Mouse (Mus musculus): ENCODE data around the gene Wdr26. TPM values are rescaled to one million over a fixed set of nuclear protein-coding genes. Genes with fewer than 3 reads are reported as not detected.

Wdr26 gene
- polyA plus RNA-seq, 1 experiment from 2014 or later = 34.3 TPM

- 16% methylated on average over 36 of the region's 36 CpGs for WGBS
- Histone ChIP-seq H3K27me3 (ENCODE audit: control insufficient read depth, insufficient read depth, low read length) (no peaks in the 10 kb centered on the region), H3K36me3 (ENCODE audit: control insufficient read depth, insufficient read depth, low read length) (no peaks in the 10 kb centered on the region), H3K4me1 (ENCODE audit: control insufficient read depth, insufficient read depth, low read length) (peaks cover 26% of the 10 kb centered on the region), H3K4me2 (ENCODE audit: low read depth, severe bottlenecking) (peak overlapping the region; percentile 76), H3K27ac (replicated peaks; ENCODE audit: low read depth, low read length) (peak overlapping the region; percentile 30; the same call in 1 of the 2 replicates), H3K9me3 (ENCODE audit: control insufficient read depth, low read length) (no peaks in the 10 kb centered on the region), H3K4me3 (ENCODE audit: low read depth, low read length) (peak overlapping the region; percentile 29), H3K9ac (ENCODE audit: low read length) (peak overlapping the region; percentile 61)
- ATAC-seq (ENCODE audit: insufficient number of reproducible peaks, low FRiP score, low TSS enrichment, low read depth) = peak; percentile 70
- DNase-seq (ENCODE audit: low spot score) = peak; percentile 71
These were observed 45.1 kb upstream of the Wdr26 start for GRCm38 (mm10) chr1:181256689-181257584.

DNA sequence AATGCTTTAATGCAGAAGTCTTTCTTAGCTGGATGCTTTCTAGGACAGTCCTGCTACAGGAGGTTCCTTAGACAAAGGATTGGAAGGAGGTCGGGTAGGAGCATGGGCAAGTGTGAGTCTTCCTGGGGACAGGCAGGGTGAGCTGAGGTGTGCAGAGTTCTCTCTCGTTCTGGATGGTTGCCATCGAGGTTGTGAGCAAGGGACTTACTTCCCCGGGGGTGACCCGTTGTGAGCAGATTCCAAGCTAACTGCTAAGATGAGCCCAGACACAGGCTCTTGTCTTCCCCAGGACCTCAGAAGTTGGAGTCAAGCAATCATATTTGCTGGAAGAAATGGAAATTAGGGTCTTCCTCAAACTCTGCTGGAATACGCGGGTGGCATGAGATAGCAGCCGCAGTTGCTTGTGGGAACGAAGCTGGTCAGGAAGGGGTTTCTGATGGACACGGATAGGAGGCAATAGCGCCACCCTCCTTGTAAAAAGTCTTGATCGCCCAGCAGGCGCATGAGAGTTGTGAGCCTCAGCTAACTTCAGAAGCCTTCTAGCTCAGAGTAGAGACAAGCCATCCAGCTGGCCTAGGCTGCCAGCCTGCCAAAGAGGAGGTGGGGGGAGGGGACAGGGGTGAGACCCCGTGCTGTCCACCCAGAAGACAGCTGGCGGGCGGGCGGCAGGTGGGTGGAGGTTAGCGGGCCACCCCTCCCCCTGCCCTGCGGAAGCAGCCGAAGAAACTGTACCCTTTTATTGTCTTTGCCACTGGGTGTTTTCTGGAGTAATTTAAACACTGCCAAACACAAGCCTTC is 44.3 kb upstream of the Wdr26 start:
- ATAC-seq (ENCODE audit: insufficient number of reproducible peaks, low FRiP score, low TSS enrichment, low read depth) (no peak), DNase-seq (ENCODE audit: low spot score) (peak; percentile 71)
- H3K9ac ChIP-seq (ENCODE audit: low read length) = peak overlapping the region; percentile 61
- peak overlapping the region; percentile 30; the same call in 1 of the 2 replicates for H3K27ac ChIP-seq (replicated peaks; ENCODE audit: low read depth, low read length)
- no peaks in the 10 kb centered on the region for H3K27me3 ChIP-seq (ENCODE audit: control insufficient read depth, insufficient read depth, low read length)
- 4% methylated on average over 20 of the region's 20 CpGs for WGBS
- no peaks in the 10 kb centered on the region for H3K36me3 ChIP-seq (ENCODE audit: control insufficient read depth, insufficient read depth, low read length)
- H3K4me2 ChIP-seq (ENCODE audit: low read depth, severe bottlenecking) = peak overlapping the region; percentile 76
- peaks cover 22% of the 10 kb centered on the region for H3K4me1 ChIP-seq (ENCODE audit: control insufficient read depth, insufficient read depth, low read length)
- H3K4me3 ChIP-seq (ENCODE audit: low read depth, low read length) = peak overlapping the region; percentile 29
- no peaks in the 10 kb centered on the region for H3K9me3 ChIP-seq (ENCODE audit: control insufficient read depth, low read length)

GRCm38 (mm10) chr1:181255450-181255849 is 43.6 kb upstream of the Wdr26 start:
- H3K4me2 ChIP-seq (ENCODE audit: low read depth, severe bottlenecking) = peak overlapping the region; percentile 76; the same call in 1 of the 2 replicates
- no peaks in the 10 kb centered on the region for H3K9me3 ChIP-seq (ENCODE audit: control insufficient read depth, low read length)
- no peak overlapping the region for H3K27ac ChIP-seq (replicated peaks; ENCODE audit: low read depth, low read length)
- ATAC-seq (ENCODE audit: insufficient number of reproducible peaks, low FRiP score, low TSS enrichment, low read depth) = no peak
- H3K4me3 ChIP-seq (ENCODE audit: low read depth, low read length) = no peak overlapping the region
- H3K4me1 ChIP-seq (ENCODE audit: control insufficient read depth, insufficient read depth, low read length) = peaks cover 22% of the 10 kb centered on the region
- H3K36me3 ChIP-seq (ENCODE audit: control insufficient read depth, insufficient read depth, low read length) = no peaks in the 10 kb centered on the region
- WGBS = 46% methylated on average over 9 of the region's 9 CpGs
- no peak for DNase-seq (ENCODE audit: low spot score)
- no peaks in the 10 kb centered on the region for H3K27me3 ChIP-seq (ENCODE audit: control insufficient read depth, insufficient read depth, low read length)
- no peak overlapping the region for H3K9ac ChIP-seq (ENCODE audit: low read length)

- DNase-seq (ENCODE audit: low spot score) = no peak
- Histone ChIP-seq H3K4me1 (ENCODE audit: control insufficient read depth, insufficient read depth, low read length) (peaks cover 2% of the 10 kb centered on the region; the same call in 1 of the 2 replicates), H3K4me2 (ENCODE audit: low read depth, severe bottlenecking) (no peak overlapping the region), H3K9me3 (ENCODE audit: control insufficient read depth, low read length) (no peaks in the 10 kb centered on the region), H3K9ac (ENCODE audit: low read length) (no peak overlapping the region), H3K27ac (replicated peaks; ENCODE audit: low read depth, low read length) (no peak overlapping the region), H3K4me3 (ENCODE audit: low read depth, low read length) (no peak overlapping the region), H3K36me3 (ENCODE audit: control insufficient read depth, insufficient read depth, low read length) (no peaks in the 10 kb centered on the region), H3K27me3 (ENCODE audit: control insufficient read depth, insufficient read depth, low read length) (no peaks in the 10 kb centered on the region)
- WGBS = 81% methylated on average over 5 of the region's 5 CpGs
- ATAC-seq (ENCODE audit: insufficient number of reproducible peaks, low FRiP score, low TSS enrichment, low read depth) = no peak
These were observed 39.8 kb upstream of the Wdr26 start for GRCm38 (mm10) chr1:181251624-181252023.

DNA sequence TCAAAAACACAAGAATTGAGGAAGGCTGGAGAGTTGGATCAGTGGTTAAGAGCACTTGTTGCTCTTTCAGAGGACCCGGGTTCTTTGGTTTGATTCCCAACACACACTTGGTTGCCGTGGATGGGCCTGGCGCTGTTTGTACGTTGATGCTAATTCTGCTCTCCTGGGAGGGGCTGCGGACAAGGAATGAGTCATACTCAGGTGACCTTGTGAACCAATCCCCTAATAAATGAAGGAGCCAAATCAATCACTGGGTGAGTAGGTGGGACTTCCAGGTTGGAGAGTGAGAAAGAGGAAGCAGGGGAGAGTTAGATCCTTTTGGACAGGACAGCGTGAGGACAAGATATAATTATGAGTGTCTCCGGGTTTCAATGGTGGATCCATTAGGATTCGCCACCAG is 39.2 kb upstream of the Wdr26 start:
- WGBS = 92% methylated on average over 8 of the region's 8 CpGs
- DNase-seq (ENCODE audit: low spot score) (no peak), ATAC-seq (ENCODE audit: insufficient number of reproducible peaks, low FRiP score, low TSS enrichment, low read depth) (no peak)
- H3K4me1 ChIP-seq (ENCODE audit: control insufficient read depth, insufficient read depth, low read length) = 0 out of 2 replicates have a peak, but pooled peaks cover 2% of the 10 kb centered on the region
- H3K4me3 ChIP-seq (ENCODE audit: low read depth, low read length) = no peak overlapping the region
- no peaks in the 10 kb centered on the region for H3K36me3 ChIP-seq (ENCODE audit: control insufficient read depth, insufficient read depth, low read length)
- H3K9ac ChIP-seq (ENCODE audit: low read length) = no peak overlapping the region
- H3K27me3 ChIP-seq (ENCODE audit: control insufficient read depth, insufficient read depth, low read length) = no peaks in the 10 kb centered on the region
- H3K9me3 ChIP-seq (ENCODE audit: control insufficient read depth, low read length) = no peaks in the 10 kb centered on the region
- no peak overlapping the region for H3K27ac ChIP-seq (replicated peaks; ENCODE audit: low read depth, low read length)
- no peak overlapping the region for H3K4me2 ChIP-seq (ENCODE audit: low read depth, severe bottlenecking)

- DNase-seq (ENCODE audit: low spot score) = no peak
- no peaks in the 10 kb centered on the region for H3K4me1 ChIP-seq (ENCODE audit: control insufficient read depth, insufficient read depth, low read length)
- H3K4me2 ChIP-seq (ENCODE audit: low read depth, severe bottlenecking) = no peak overlapping the region
- H3K9ac ChIP-seq (ENCODE audit: low read length) = no peak overlapping the region
- 95% methylated on average over 6 of the region's 6 CpGs for WGBS
- ATAC-seq (ENCODE audit: insufficient number of reproducible peaks, low FRiP score, low TSS enrichment, low read depth) = no peak
- H3K36me3 ChIP-seq (ENCODE audit: control insufficient read depth, insufficient read depth, low read length) = no peaks in the 10 kb centered on the region
- no peaks in the 10 kb centered on the region for H3K9me3 ChIP-seq (ENCODE audit: control insufficient read depth, low read length)
- no peak overlapping the region for H3K27ac ChIP-seq (replicated peaks; ENCODE audit: low read depth, low read length)
- no peaks in the 10 kb centered on the region for H3K27me3 ChIP-seq (ENCODE audit: control insufficient read depth, insufficient read depth, low read length)
- H3K4me3 ChIP-seq (ENCODE audit: low read depth, low read length) = no peak overlapping the region
These were observed 37.7 kb upstream of the Wdr26 start for GRCm38 (mm10) chr1:181249537-181249936.

DNA sequence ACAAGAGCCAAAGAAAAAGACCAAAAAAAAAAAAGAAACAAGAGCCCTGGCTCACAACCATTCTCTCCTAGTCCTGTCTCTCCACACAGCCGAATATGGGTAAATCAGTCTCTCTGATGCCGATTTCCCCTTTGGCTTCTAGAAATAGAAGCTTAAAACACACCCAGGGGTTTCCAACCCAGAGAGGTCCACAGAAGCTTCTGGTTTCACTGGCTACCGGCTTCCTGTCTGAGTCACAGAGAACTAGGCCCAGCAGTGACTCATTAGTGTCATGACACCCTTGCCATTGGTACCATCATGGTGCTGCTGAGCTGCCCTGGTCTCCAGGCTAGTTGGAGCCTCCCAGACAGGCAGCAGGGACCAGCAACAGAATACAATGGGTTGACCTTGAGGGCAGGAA is 35.4 kb upstream of the Wdr26 start:
- Histone ChIP-seq H3K4me3 (ENCODE audit: low read depth, low read length) (no peak overlapping the region), H3K4me1 (ENCODE audit: control insufficient read depth, insufficient read depth, low read length) (no peaks in the 10 kb centered on the region), H3K9me3 (ENCODE audit: control insufficient read depth, low read length) (no peaks in the 10 kb centered on the region), H3K9ac (ENCODE audit: low read length) (no peak overlapping the region), H3K27me3 (ENCODE audit: control insufficient read depth, insufficient read depth, low read length) (no peaks in the 10 kb centered on the region), H3K27ac (replicated peaks; ENCODE audit: low read depth, low read length) (no peak overlapping the region), H3K4me2 (ENCODE audit: low read depth, severe bottlenecking) (no peak overlapping the region), H3K36me3 (ENCODE audit: control insufficient read depth, insufficient read depth, low read length) (no peaks in the 10 kb centered on the region)
- 73% methylated on average over 3 of the region's 3 CpGs for WGBS
- DNase-seq (ENCODE audit: low spot score) (no peak), ATAC-seq (ENCODE audit: insufficient number of reproducible peaks, low FRiP score, low TSS enrichment, low read depth) (no peak)

DNA sequence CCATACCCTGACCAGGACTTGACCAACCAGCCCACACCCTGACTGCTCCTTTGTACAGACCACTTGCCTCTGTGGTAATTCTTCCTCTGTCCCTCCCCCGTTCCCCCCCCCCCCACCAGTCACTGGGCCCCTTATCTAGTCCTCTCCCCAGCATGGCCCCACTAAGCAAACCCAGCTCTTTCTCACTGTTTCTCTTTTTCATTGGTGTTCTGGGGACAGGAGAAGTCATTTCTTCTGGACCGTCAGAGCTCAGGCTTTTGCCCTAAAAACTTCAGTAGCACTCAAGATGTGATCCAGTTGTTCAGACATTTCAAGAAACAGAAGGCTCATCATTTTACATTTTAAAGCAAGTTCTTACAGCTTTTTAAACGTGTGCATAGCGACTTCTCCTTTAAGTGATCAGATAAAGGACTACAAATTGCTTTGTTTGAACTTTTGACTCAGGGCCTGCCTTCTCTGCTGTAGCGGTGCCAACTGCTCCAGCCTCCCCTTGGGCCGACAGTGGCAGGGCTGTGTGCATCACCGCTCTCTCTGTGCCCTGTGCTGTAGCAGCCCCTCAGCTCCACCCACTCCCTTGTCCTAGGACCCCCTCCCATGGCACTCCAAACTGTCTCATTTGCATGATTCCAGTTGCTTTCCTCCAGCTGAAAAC is 34.8 kb upstream of the Wdr26 start:
- 38% methylated on average over 6 of the region's 7 CpGs for WGBS
- no peaks in the 10 kb centered on the region for H3K36me3 ChIP-seq (ENCODE audit: control insufficient read depth, insufficient read depth, low read length)
- ATAC-seq (ENCODE audit: insufficient number of reproducible peaks, low FRiP score, low TSS enrichment, low read depth) = no peak
- no peak for DNase-seq (ENCODE audit: low spot score)
- H3K9ac ChIP-seq (ENCODE audit: low read length) = no peak overlapping the region
- H3K27me3 ChIP-seq (ENCODE audit: control insufficient read depth, insufficient read depth, low read length) = no peaks in the 10 kb centered on the region
- H3K27ac ChIP-seq (replicated peaks; ENCODE audit: low read depth, low read length) = no peak overlapping the region
- no peaks in the 10 kb centered on the region for H3K9me3 ChIP-seq (ENCODE audit: control insufficient read depth, low read length)
- H3K4me2 ChIP-seq (ENCODE audit: low read depth, severe bottlenecking) = no peak overlapping the region
- H3K4me1 ChIP-seq (ENCODE audit: control insufficient read depth, insufficient read depth, low read length) = no peaks in the 10 kb centered on the region
- no peak overlapping the region for H3K4me3 ChIP-seq (ENCODE audit: low read depth, low read length)

Measured in limb, embryonic 11.5 days (tissue).